Mouse (Mus musculus) forebrain, embryonic 12.5 days (tissue): ENCODE measurements around the gene Abraxas2. TPM values are rescaled to one million over a fixed set of nuclear protein-coding genes. Genes with fewer than 3 reads are reported as not detected.

ENCODE experiments used
- ATAC-seq: fragments of 200-750 bp; cut with Nextera tagmentation; 2 replicates; pipeline ENCODE4 v1.8.0; 2017; ENCODE audit warnings: moderate TSS enrichment; ENCODE audit not compliant: low FRiP score
- H3K27ac ChIP-seq: fragments of 300-500 bp; sonication (generic); 2 replicates; pipeline ENCODE4 v1.5.1; 2016; ENCODE audit warnings: mild to moderate bottlenecking
- H3K27me3 ChIP-seq: fragments of 300-500 bp; sonication (generic); 2 replicates; pipeline ENCODE4 v1.6.1; 2016; ENCODE audit warnings: mild to moderate bottlenecking
- H3K36me3 ChIP-seq: fragments of 300-500 bp; sonication (generic); replicated peaks from 2 replicates; pipeline ENCODE4 v1.6.1; 2016; ENCODE audit warnings: mild to moderate bottlenecking
- H3K4me1 ChIP-seq: fragments of 300-500 bp; sonication (generic); 2 replicates; pipeline ENCODE4 v1.6.1; 2016
- H3K4me2 ChIP-seq: fragments of 300-500 bp; sonication (generic); 2 replicates; pipeline ENCODE4 v1.6.1; 2016; ENCODE audit warnings: mild to moderate bottlenecking, moderate library complexity
- H3K4me3 ChIP-seq: fragments of 300-500 bp; sonication (generic); replicated peaks from 2 replicates; pipeline ENCODE4 v1.5.1; 2016; ENCODE audit warnings: mild to moderate bottlenecking
- H3K9ac ChIP-seq: fragments of 300-500 bp; sonication (generic); 2 replicates; pipeline ENCODE4 v1.6.1; 2016; ENCODE audit warnings: mild to moderate bottlenecking
- H3K9me3 ChIP-seq: fragments of 300-500 bp; sonication (generic); 2 replicates; pipeline ENCODE4 v1.6.1; 2016
- WGBS: fragments of 180-500 bp; shearing (Covaris S2); methylation state at CpG from one replicate; pipeline ENCODE4 v1.1.7; 2016; 5-methylcytosine and 5-hydroxymethylcytosine counted together
- polyA plus RNA-seq: library from polyadenylated mRNA; unstranded; fragments of >200 nt; fragmentation: Nextera tagmentation; extraction: Ambion mirVana; gene quantifications from 2 replicates; pipeline ENCODE4 v1.2.1, GENCODE M21; 2016

Gene Abraxas2
- polyA plus RNA-seq, 1 experiment from 2014 or later = 38.7 TPM

GRCm38 (mm10) chr7:132866316-132866715 lies 7.3 kb downstream of the Abraxas2 start:
- Histone ChIP-seq H3K4me2 (no peak overlapping the region), H3K9ac (no peak overlapping the region), H3K27me3 (no peaks in the 10 kb centered on the region), H3K27ac (no peak overlapping the region), H3K4me3 (no peak overlapping the region), H3K36me3 (peaks cover 46% of the 10 kb centered on the region), H3K4me1 (no peaks in the 10 kb centered on the region), H3K9me3 (no peaks in the 10 kb centered on the region)
- WGBS = 95% methylated on average over 9 of the region's 9 CpGs
- no peak for ATAC-seq

DNA sequence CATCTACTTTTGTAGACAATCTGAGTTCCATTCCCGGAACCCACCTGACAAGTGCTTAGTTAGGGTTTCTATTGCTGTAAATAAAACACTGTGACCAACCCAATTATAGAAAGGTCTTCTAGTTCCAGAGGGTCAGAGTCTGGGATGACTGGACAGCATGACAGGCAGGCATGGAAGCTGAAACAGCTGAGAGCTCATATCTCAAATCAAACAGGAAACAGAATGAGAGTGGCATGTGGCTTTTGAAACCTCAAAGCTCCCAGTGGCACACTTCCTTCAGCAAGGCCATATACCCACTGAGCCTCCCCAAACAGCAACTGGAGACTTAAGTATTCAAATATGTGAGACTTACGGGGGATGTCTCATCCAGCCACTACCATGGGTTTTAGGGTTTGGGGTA lies 14.0 kb downstream of the Abraxas2 start:
- no peak overlapping the region for H3K4me2 ChIP-seq
- ATAC-seq = no peak
- H3K9ac ChIP-seq = no peak overlapping the region
- H3K27ac ChIP-seq = no peak overlapping the region
- H3K4me1 ChIP-seq = no peaks in the 10 kb centered on the region
- H3K4me3 ChIP-seq = no peak overlapping the region
- WGBS = 95% methylated on average over 2 of the region's 2 CpGs
- H3K9me3 ChIP-seq = no peaks in the 10 kb centered on the region
- peaks cover 82% of the 10 kb centered on the region for H3K36me3 ChIP-seq
- H3K27me3 ChIP-seq = no peaks in the 10 kb centered on the region

- Histone ChIP-seq H3K4me1 (no peaks in the 10 kb centered on the region), H3K4me2 (no peak overlapping the region), H3K27ac (no peak overlapping the region), H3K9ac (no peak overlapping the region), H3K9me3 (no peaks in the 10 kb centered on the region), H3K36me3 (peaks cover 88% of the 10 kb centered on the region), H3K4me3 (no peak overlapping the region), H3K27me3 (no peaks in the 10 kb centered on the region)
- WGBS = 92% methylated on average over 2 of the region's 2 CpGs
- ATAC-seq = no peak
These were observed 16.5 kb downstream of the Abraxas2 start for GRCm38 (mm10) chr7:132875391-132876086.

DNA sequence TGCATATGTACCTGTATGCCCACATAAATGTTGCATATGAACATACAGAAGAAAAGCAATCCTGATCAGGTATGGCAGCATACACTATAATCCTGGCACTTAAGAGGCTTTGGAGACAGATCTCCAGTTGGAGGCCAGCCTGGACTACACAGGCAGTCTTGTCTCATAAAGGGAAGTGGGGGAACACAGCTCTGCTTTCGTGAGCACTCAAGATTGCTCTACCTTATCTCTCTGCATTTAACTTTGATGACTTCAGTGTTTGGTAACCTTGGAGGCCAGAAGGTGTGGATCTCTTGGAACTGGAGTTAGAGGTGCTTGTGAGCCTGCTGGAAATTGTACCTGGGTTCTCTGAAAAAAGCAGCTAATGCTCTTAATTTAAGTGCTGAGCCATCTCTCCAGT lies 21.3 kb downstream of the Abraxas2 start:
- no peak overlapping the region for H3K4me3 ChIP-seq
- H3K27me3 ChIP-seq = no peaks in the 10 kb centered on the region
- H3K9ac ChIP-seq = no peak overlapping the region
- WGBS = 89% methylated on average over 1 of the region's 1 CpGs
- H3K4me2 ChIP-seq = no peak overlapping the region
- H3K9me3 ChIP-seq = no peaks in the 10 kb centered on the region
- H3K36me3 ChIP-seq = peaks cover 96% of the 10 kb centered on the region
- no peak overlapping the region for H3K27ac ChIP-seq
- no peaks in the 10 kb centered on the region for H3K4me1 ChIP-seq
- no peak for ATAC-seq

DNA sequence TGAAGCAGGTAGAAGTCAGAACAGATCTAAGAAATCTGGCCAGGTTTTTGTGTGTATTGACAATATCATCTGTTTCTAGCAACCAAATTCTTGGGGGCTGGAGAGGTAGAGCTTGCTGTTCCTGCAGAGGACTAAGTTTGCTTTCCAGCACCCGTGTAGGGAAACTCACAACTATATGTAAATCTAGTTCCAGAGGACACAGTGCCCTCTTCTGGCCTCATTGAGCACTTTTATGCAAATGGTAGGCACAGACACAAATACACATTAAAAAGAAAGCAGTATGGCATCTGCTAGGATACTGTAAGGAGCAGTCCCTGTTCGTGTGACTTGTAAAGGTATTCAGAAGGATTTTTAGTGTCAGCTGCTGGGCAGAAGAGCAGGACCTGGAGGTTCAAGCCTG lies 23.3 kb downstream of the Abraxas2 start:
- Histone ChIP-seq H3K4me3 (no peak overlapping the region), H3K4me1 (no peaks in the 10 kb centered on the region), H3K4me2 (no peak overlapping the region), H3K36me3 (peaks cover 78% of the 10 kb centered on the region), H3K9ac (no peak overlapping the region), H3K27me3 (no peaks in the 10 kb centered on the region), H3K27ac (no peak overlapping the region), H3K9me3 (no peaks in the 10 kb centered on the region)
- no peak for ATAC-seq
- 84% methylated on average over 2 of the region's 2 CpGs for WGBS

GRCm38 (mm10) chr7:132884031-132884430 lies 25.0 kb downstream of the Abraxas2 start:
- Histone ChIP-seq H3K27me3 (no peaks in the 10 kb centered on the region), H3K27ac (no peak overlapping the region), H3K9me3 (no peaks in the 10 kb centered on the region), H3K4me1 (no peaks in the 10 kb centered on the region), H3K4me2 (no peak overlapping the region), H3K4me3 (no peak overlapping the region), H3K9ac (no peak overlapping the region), H3K36me3 (peaks cover 63% of the 10 kb centered on the region)
- ATAC-seq = no peak
- 90% methylated on average over 7 of the region's 7 CpGs for WGBS

- H3K36me3 ChIP-seq = peaks cover 33% of the 10 kb centered on the region
- H3K9me3 ChIP-seq = no peaks in the 10 kb centered on the region
- no peak overlapping the region for H3K4me2 ChIP-seq
- no peak overlapping the region for H3K9ac ChIP-seq
- no peak overlapping the region for H3K4me3 ChIP-seq
- no peaks in the 10 kb centered on the region for H3K27me3 ChIP-seq
- ATAC-seq = no peak
- 76% methylated on average over 7 of the region's 7 CpGs for WGBS
- H3K27ac ChIP-seq = 0 out of 2 replicates have a peak overlapping the region, but pooled peaks have one; percentile 15
- H3K4me1 ChIP-seq = no peaks in the 10 kb centered on the region
These were observed 28.2 kb downstream of the Abraxas2 start for GRCm38 (mm10) chr7:132887019-132887804.

DNA sequence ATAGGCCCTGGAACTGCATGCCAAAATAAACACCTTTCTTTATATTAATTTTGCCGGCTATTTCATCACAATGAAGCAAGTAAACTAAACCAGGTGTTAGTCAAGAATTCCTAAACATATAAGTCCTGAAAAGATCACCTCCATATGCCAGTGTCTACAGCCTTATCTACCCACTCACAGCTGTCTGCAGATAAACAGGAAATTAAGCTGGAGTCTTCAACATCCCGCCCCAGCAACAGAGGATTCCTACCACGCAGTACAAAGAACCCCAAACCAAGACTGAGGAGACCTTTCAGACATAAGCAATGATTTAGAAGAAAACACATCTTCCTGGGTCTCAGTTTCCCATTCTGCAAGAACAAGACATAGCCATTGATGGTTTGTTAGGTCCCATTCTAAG lies 29.0 kb downstream of the Abraxas2 start:
- no peak overlapping the region for H3K9ac ChIP-seq
- no peaks in the 10 kb centered on the region for H3K4me1 ChIP-seq
- 87% methylated on average over 3 of the region's 3 CpGs for WGBS
- no peak overlapping the region for H3K27ac ChIP-seq
- no peaks in the 10 kb centered on the region for H3K27me3 ChIP-seq
- ATAC-seq = no peak
- peaks cover 24% of the 10 kb centered on the region for H3K36me3 ChIP-seq
- H3K4me2 ChIP-seq = no peak overlapping the region
- no peak overlapping the region for H3K4me3 ChIP-seq
- no peaks in the 10 kb centered on the region for H3K9me3 ChIP-seq

- Histone ChIP-seq H3K9me3 (no peaks in the 10 kb centered on the region), H3K36me3 (peaks cover 18% of the 10 kb centered on the region), H3K4me2 (no peak overlapping the region), H3K4me1 (no peaks in the 10 kb centered on the region), H3K27me3 (no peaks in the 10 kb centered on the region), H3K9ac (no peak overlapping the region), H3K27ac (no peak overlapping the region), H3K4me3 (no peak overlapping the region)
- no peak for ATAC-seq
- 70% methylated on average over 4 of the region's 4 CpGs for WGBS
These were observed 29.7 kb downstream of the Abraxas2 start for GRCm38 (mm10) chr7:132888518-132889249.

DNA sequence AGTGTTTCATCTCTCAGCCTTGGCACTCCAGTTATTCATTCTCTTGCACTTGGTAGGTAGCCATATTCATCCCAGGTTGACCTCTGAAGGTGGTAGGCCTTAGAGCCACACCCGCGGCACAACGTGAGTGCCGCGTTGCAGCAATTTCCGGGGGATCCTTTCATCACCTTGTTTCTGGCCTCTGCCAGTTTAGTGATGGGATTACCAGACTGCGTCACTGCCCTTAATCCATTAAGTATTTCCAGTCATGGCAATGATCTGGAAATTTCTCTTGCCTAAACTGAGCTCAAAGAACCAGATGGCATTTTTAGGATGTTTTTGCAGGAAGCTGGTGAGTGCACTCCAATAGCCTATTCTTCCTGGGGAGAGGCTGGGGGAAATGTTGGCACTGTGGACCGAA lies 30.7 kb downstream of the Abraxas2 start:
- H3K4me3 ChIP-seq = no peak overlapping the region
- H3K4me1 ChIP-seq = no peaks in the 10 kb centered on the region
- ATAC-seq = no peak
- H3K9ac ChIP-seq = no peak overlapping the region
- no peak overlapping the region for H3K4me2 ChIP-seq
- peaks cover 9% of the 10 kb centered on the region for H3K36me3 ChIP-seq
- H3K27ac ChIP-seq = no peak overlapping the region
- H3K27me3 ChIP-seq = no peaks in the 10 kb centered on the region
- WGBS = 94% methylated on average over 8 of the region's 8 CpGs
- H3K9me3 ChIP-seq = no peaks in the 10 kb centered on the region

DNA sequence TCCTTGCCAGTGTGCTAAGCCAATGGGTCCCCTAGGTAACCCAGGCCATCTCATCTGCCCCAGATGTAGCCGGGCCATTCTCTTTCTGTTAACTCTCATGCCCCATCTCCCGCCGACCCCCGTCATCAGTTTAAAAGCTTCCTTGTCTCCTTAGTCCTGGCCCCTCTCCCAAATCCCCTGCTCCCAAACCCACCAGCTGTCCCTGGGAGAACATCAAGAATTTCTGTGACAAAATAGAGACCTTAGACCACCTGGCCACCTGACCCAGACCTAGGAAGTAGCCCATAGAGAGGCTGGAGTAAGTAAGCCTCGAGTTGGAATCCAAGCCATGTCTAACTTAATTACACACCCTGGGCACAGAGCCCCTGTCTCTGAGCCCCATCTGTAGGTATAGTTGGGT lies 31.2 kb downstream of the Abraxas2 start:
- H3K4me2 ChIP-seq = no peak overlapping the region
- ATAC-seq = no peak
- H3K36me3 ChIP-seq = peaks cover 4% of the 10 kb centered on the region; the same call in 1 of the 2 replicates
- no peaks in the 10 kb centered on the region for H3K27me3 ChIP-seq
- no peak overlapping the region for H3K9ac ChIP-seq
- H3K4me1 ChIP-seq = no peaks in the 10 kb centered on the region
- no peak overlapping the region for H3K27ac ChIP-seq
- 84% methylated on average over 5 of the region's 5 CpGs for WGBS
- H3K4me3 ChIP-seq = no peak overlapping the region
- no peaks in the 10 kb centered on the region for H3K9me3 ChIP-seq

- Histone ChIP-seq H3K4me2 (no peak overlapping the region), H3K36me3 (no peaks in the 10 kb centered on the region), H3K4me3 (no peak overlapping the region), H3K27me3 (no peaks in the 10 kb centered on the region), H3K4me1 (no peaks in the 10 kb centered on the region), H3K27ac (no peak overlapping the region), H3K9me3 (no peaks in the 10 kb centered on the region), H3K9ac (no peak overlapping the region)
- no peak for ATAC-seq
- WGBS = 94% methylated on average over 5 of the region's 5 CpGs
These were observed 32.7 kb downstream of the Abraxas2 start for GRCm38 (mm10) chr7:132891561-132892310.
